Mouse (Mus musculus) lung, embryonic 14.5 days (tissue): ENCODE results near the gene Aldh4a1. TPM values are rescaled to one million over a fixed set of nuclear protein-coding genes. Genes with fewer than 3 reads are reported as not detected.

ENCODE experiments used
- ATAC-seq: fragments of 200-750 bp; cut with Nextera tagmentation; 2 replicates; pipeline ENCODE4 v1.8.0; 2017; ENCODE audit warnings: mild to moderate bottlenecking, moderate TSS enrichment, moderate library complexity; ENCODE audit not compliant: insufficient read depth
- DNase-seq: peaks from one replicate; pipeline ENCODE4 v3.0.0-alpha.2; 2015
- H3K27ac ChIP-seq: fragments of 300-500 bp; sonication (generic); 2 replicates; pipeline ENCODE4 v1.5.1; 2014; ENCODE audit warnings: low read depth, mild to moderate bottlenecking, moderate library complexity
- H3K27me3 ChIP-seq: fragments of 300-500 bp; sonication (generic); 2 replicates; pipeline ENCODE4 v1.6.1; 2014; ENCODE audit warnings: low read length, control low read depth; ENCODE audit not compliant: insufficient read depth
- H3K36me3 ChIP-seq: fragments of 300-500 bp; sonication (generic); 2 replicates; pipeline ENCODE4 v1.6.1; 2014; ENCODE audit warnings: control low read depth; ENCODE audit not compliant: insufficient read depth
- H3K4me1 ChIP-seq: fragments of 300-500 bp; sonication (generic); 2 replicates; pipeline ENCODE4 v1.6.1; 2014; ENCODE audit warnings: antibody characterized with exemption, control low read depth; ENCODE audit not compliant: insufficient read depth
- H3K4me2 ChIP-seq: fragments of 300-500 bp; sonication (generic); 2 replicates; pipeline ENCODE4 v1.6.1; 2014; ENCODE audit warnings: mild to moderate bottlenecking
- H3K4me3 ChIP-seq: fragments of 300-500 bp; sonication (generic); 2 replicates; pipeline ENCODE4 v1.5.1; 2014; ENCODE audit warnings: low read depth, low read length
- H3K9ac ChIP-seq: fragments of 300-500 bp; sonication (generic); 2 replicates; pipeline ENCODE4 v1.6.1; 2014
- H3K9me3 ChIP-seq: fragments of 300-500 bp; sonication (generic); 2 replicates; pipeline ENCODE4 v1.6.1; 2016; ENCODE audit warnings: low read depth, low read length, control low read depth
- CTCF ChIP-seq: IDR thresholded peaks from 2 replicates; pipeline ENCODE4 v1.5.1; 2016; ENCODE audit warnings: antibody characterized with exemption, low read depth
- WGBS: fragments of 180-500 bp; shearing (Covaris S2); extraction: QIAGEN DNeasy Blood & Tissue Kit; methylation state at CpG from one replicate; pipeline ENCODE4 v1.1.7; 2014; 5-methylcytosine and 5-hydroxymethylcytosine counted together
- polyA plus RNA-seq: library from polyadenylated mRNA; unstranded; fragments of >200 nt; fragmentation: Nextera tagmentation; extraction: Ambion mirVana; gene quantifications from 2 replicates; pipeline ENCODE4 v1.2.1, GENCODE M21; 2014

Gene Aldh4a1
- polyA plus RNA-seq, 1 experiment from 2014 or later = 13.8 TPM

DNA sequence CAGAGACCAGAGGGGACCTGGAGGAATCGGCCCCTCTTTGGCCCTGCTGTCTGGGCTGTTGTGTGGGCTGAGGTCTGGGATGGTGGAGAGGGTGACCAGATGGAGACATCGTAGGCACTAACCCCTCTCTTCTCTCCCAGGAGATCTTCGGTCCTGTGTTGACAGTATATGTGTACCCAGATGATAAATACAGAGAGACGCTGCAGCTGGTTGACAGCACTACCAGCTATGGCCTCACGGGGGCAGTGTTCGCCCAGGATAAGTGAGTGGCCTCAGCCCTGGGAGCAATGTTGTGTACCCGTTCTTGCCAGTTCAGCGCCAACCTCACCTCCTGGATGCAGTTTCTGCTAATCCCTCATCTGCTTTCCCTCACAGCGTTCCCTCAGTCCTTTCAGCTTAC, 21.3 kb downstream of the Aldh4a1 start:
- TF ChIP-seq CTCF = peak; percentile 95
- Histone ChIP-seq H3K4me2 (no peak overlapping the region), H3K9me3 (no peaks in the 10 kb centered on the region), H3K9ac (no peak overlapping the region), H3K27me3 (0 out of 2 replicates have a peak, but pooled peaks cover 4% of the 10 kb centered on the region), H3K4me3 (no peak overlapping the region), H3K27ac (no peak overlapping the region), H3K4me1 (no peaks in the 10 kb centered on the region), H3K36me3 (peaks cover 16% of the 10 kb centered on the region; the same call in 1 of the 2 replicates)
- WGBS = 16% methylated on average over 9 of the region's 9 CpGs
- DNase-seq (peak; percentile 90), ATAC-seq (peak; percentile 9; the same call in 1 of the 2 replicates)

DNA sequence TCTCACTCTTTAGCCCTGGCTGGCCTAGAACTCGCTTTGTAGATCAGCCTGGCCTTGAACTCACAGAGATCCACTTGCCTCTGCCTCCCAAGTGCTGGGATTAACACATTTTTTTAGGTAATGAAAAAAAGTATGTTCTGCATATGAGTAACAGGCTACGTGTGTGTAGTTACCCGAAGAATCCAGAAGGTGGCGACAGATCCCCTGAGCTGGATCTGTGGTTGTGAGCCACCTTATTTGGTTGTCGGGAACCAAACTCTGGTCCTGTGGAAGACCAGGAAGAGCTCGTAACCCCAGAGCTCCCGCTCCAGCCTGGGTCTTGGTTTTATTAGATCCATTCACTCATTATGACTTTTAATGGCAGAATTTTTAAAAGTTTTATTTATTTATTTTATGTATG, 24.2 kb downstream of the Aldh4a1 start:
- 0 out of 2 replicates have a peak, but pooled peaks cover 4% of the 10 kb centered on the region for H3K27me3 ChIP-seq
- peak; percentile 50 for TF ChIP-seq CTCF
- peaks cover 18% of the 10 kb centered on the region; the same call in 1 of the 2 replicates for H3K36me3 ChIP-seq
- ATAC-seq = no peak
- H3K9ac ChIP-seq = no peak overlapping the region
- peak; percentile 47 for DNase-seq
- no peaks in the 10 kb centered on the region for H3K9me3 ChIP-seq
- no peak overlapping the region for H3K4me2 ChIP-seq
- H3K4me1 ChIP-seq = no peaks in the 10 kb centered on the region
- no peak overlapping the region for H3K27ac ChIP-seq
- no peak overlapping the region for H3K4me3 ChIP-seq
- WGBS = 82% methylated on average over 7 of the region's 7 CpGs

DNA sequence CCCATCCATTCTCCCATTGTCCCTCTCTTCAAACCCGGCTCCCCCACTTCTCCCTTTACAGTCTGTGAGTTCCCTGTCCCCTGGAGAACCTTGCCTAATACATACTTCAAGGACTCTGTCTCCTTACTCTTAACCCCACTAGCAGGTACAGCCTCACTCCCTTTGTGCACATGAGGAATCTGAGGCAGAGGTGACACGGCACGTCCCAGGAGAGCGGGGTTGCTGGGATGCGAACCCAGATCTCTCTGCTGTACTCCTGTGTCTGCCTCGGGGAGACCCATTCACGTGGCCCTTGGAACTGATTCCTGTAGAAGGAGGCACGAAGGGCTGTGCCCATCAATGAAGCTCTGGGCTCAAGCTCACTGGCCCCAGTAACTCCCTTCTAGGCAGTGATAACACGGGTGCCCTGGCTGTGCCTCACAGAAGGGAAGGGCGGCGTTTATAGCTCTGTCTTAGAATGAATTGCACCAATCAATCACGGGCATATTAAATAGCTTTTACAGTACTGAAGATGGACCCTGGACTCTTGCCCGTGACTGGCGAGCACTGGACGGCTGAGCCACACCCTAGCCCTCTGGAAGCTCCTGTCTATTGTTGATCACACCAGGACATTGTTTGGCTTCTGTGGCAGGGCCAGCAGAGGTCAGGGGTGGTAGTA, 27.5 kb downstream of the Aldh4a1 start:
- no peak overlapping the region for H3K27ac ChIP-seq
- H3K9me3 ChIP-seq = no peaks in the 10 kb centered on the region
- ATAC-seq = no peak

DNA sequence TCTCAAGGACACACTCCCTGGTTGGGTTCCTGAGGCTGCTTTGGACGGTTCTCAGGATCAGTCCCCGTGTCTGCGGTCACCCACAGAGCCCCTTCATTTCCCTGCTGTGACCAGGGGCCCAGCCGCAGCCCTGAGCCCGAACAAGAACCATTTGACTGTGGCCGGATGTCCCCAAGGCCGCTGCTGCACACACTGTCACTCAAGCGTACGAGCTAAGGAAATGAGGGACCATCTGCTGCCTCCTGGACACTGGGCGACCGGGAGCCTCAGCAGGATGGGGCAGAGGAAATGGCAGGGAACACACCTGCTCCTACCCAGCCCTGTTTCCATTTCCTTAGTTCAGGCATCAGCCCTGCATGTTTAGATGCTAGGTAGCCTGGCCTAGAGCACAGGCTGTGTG, 28.2 kb downstream of the Aldh4a1 start:
- no peak for ATAC-seq
- DNase-seq = peak; percentile 32
- no peak for TF ChIP-seq CTCF

More for the DNA sequence above, 27.5 kb downstream of the Aldh4a1 start:
- no peak overlapping the region for H3K4me2 ChIP-seq
- TF ChIP-seq CTCF = no peak
- H3K27me3 ChIP-seq = no peaks in the 10 kb centered on the region
- no peak overlapping the region for H3K4me3 ChIP-seq
- WGBS = 76% methylated on average over 15 of the region's 15 CpGs
- no peaks in the 10 kb centered on the region for H3K4me1 ChIP-seq
- DNase-seq = no peak
- H3K36me3 ChIP-seq = 0 out of 2 replicates have a peak, but pooled peaks cover 7% of the 10 kb centered on the region
- no peak overlapping the region for H3K9ac ChIP-seq

DNA sequence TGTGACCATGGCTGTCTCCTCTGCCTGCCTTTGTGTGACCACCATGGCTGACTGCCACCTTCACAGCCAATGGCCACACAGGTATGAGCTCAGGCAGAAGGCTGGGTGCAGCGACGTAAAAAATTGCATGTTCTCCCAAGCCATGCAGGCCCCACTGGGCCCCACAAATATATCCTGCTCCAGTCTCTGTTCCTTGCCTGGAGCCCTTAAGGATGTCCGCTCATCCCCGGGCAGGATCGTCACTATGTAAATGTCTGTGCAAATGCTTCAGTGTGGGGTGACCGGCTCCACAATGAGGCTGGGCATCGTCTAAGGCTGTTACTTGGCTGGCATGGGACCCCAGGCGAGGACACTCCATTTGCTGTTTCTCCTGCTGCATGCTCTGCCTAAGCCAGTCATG, 30.6 kb downstream of the Aldh4a1 start, which contains the start of gene Tas1r2:
TSS of gene Tas1r2 (plus strand) at position 301 of the 400 bp plus-strand sequence.
- no peak for TF ChIP-seq CTCF
- 0 out of 2 replicates have a peak, but pooled peaks cover 6% of the 10 kb centered on the region for H3K36me3 ChIP-seq
- no peak within 1 kb of the TSS for H3K27ac ChIP-seq
- H3K4me1 ChIP-seq = no peaks in the 10 kb centered on the region
- H3K9me3 ChIP-seq = no peaks in the 10 kb centered on the region
- WGBS = 71% methylated on average over 8 of the region's 8 CpGs
- no peak within 1 kb of the TSS for H3K9ac ChIP-seq
- H3K4me3 ChIP-seq = no peak within 1 kb of the TSS
- ATAC-seq (no peak), DNase-seq (no peak)
- H3K4me2 ChIP-seq = no peak within 1 kb of the TSS
- H3K27me3 ChIP-seq = no peaks in the 10 kb centered on the region

More for the DNA sequence above, 28.2 kb downstream of the Aldh4a1 start:
- 0 out of 2 replicates have a peak, but pooled peaks cover 6% of the 10 kb centered on the region for H3K36me3 ChIP-seq
- H3K9me3 ChIP-seq = no peaks in the 10 kb centered on the region
- H3K4me2 ChIP-seq = no peak overlapping the region
- no peak overlapping the region for H3K27ac ChIP-seq
- no peak overlapping the region for H3K9ac ChIP-seq
- 69% methylated on average over 11 of the region's 11 CpGs for WGBS
- no peaks in the 10 kb centered on the region for H3K27me3 ChIP-seq
- no peak overlapping the region for H3K4me3 ChIP-seq
- no peaks in the 10 kb centered on the region for H3K4me1 ChIP-seq

DNA sequence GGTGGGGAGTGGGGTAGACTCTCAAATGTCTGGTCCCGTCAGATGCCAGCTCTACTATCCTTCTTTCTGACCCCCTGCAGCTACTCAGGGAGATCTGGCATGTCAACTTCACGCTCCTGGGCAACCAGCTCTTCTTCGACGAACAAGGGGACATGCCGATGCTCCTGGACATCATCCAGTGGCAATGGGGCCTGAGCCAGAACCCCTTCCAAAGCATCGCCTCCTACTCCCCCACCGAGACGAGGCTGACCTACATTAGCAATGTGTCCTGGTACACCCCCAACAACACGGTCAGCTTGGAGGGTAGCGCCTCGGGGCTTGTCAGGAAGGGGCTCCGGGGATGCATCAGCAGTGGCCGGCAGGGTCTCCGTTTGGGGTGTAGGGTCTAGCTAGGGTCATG, 39.2 kb downstream of the Aldh4a1 start:
- no peak for TF ChIP-seq CTCF
- ATAC-seq = no peak
- no peak overlapping the region for H3K27ac ChIP-seq
- no peak overlapping the region for H3K4me2 ChIP-seq
- no peak for DNase-seq
- WGBS = 76% methylated on average over 14 of the region's 14 CpGs
- H3K36me3 ChIP-seq = no peaks in the 10 kb centered on the region
- no peak overlapping the region for H3K9ac ChIP-seq
- no peaks in the 10 kb centered on the region for H3K4me1 ChIP-seq
- H3K9me3 ChIP-seq = no peaks in the 10 kb centered on the region
- no peak overlapping the region for H3K4me3 ChIP-seq
- no peaks in the 10 kb centered on the region for H3K27me3 ChIP-seq

DNA sequence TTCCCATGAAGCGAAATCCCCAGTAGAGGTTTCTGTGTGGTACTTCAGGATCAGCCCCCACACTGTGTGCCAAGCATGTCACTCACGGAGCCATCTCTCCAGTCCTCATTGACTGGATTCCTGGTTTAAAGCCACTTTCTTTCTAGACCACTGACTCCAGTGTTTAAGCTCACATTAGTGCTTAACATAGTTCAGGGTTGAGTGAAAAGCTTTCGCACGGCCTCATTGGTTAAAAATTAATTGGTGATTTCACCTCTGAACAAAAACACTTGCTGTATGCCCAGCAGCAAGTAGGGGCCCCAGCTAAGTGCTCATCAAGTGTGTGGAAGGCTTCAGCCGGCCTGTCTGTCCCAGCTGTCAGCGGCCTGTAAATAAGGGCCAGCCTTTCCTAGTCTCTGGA, 45.0 kb downstream of the Aldh4a1 start:
- DNase-seq (peak; percentile 46), ATAC-seq (peak; percentile 41; the same call in 1 of the 2 replicates)
- no peak overlapping the region for H3K4me2 ChIP-seq

More for the DNA sequence above, 45.0 kb downstream of the Aldh4a1 start:
- H3K36me3 ChIP-seq = no peaks in the 10 kb centered on the region
- WGBS = 62% methylated on average over 6 of the region's 6 CpGs
- peak overlapping the region; percentile 58; the same call in 1 of the 2 replicates for H3K27ac ChIP-seq
- no peaks in the 10 kb centered on the region for H3K9me3 ChIP-seq
- no peak for TF ChIP-seq CTCF
- H3K4me1 ChIP-seq = no peaks in the 10 kb centered on the region
- H3K27me3 ChIP-seq = no peaks in the 10 kb centered on the region
- H3K9ac ChIP-seq = no peak overlapping the region
- H3K4me3 ChIP-seq = no peak overlapping the region
